Mouse (Mus musculus) ovary, postnatal 10 days (tissue): ENCODE results near the gene Gm20458.
A peak's percentile ranks its signal among the peaks of the same experiment; 100 is the strongest.

ENCODE experiments used
- DNase-seq: peaks from one replicate; pipeline ENCODE4 v3.0.0; 2022; ENCODE audit warnings: low spot score

Gm20458 gene

GRCm38 (mm10) chr2:164460745-164461551 is at the start of gene Gm20458:
Gm20458 (plus strand) TSS chr2:164460967.
- peak; percentile 78 for DNase-seq

GRCm38 (mm10) chr2:164414167-164414566 is 46.6 kb upstream of the Gm20458 start:
- no peak for DNase-seq

GRCm38 (mm10) chr2:164414581-164414980 is 46.2 kb upstream of the Gm20458 start:
- no peak for DNase-seq

- DNase-seq: no peak
Observed at GRCm38 (mm10) chr2:164417198-164417597, 43.6 kb upstream of the Gm20458 start.

GRCm38 (mm10) chr2:164418308-164418875 is 42.4 kb upstream of the Gm20458 start:
- no peak for DNase-seq

GRCm38 (mm10) chr2:164419489-164419888 is 41.3 kb upstream of the Gm20458 start:
- DNase-seq: no peak

- DNase-seq: no peak
Observed at GRCm38 (mm10) chr2:164421306-164421705, 39.5 kb upstream of the Gm20458 start.

- DNase-seq: no peak
Observed at GRCm38 (mm10) chr2:164421979-164422378, 38.8 kb upstream of the Gm20458 start.

- DNase-seq: no peak
Observed at GRCm38 (mm10) chr2:164422675-164423393, 37.9 kb upstream of the Gm20458 start.

- DNase-seq: no peak
Observed at GRCm38 (mm10) chr2:164423464-164423863, 37.3 kb upstream of the Gm20458 start.

GRCm38 (mm10) chr2:164424406-164424805 is 36.4 kb upstream of the Gm20458 start:
- DNase-seq: no peak

GRCm38 (mm10) chr2:164425401-164425800 is 35.4 kb upstream of the Gm20458 start:
- no peak for DNase-seq

GRCm38 (mm10) chr2:164426121-164426520 is 34.6 kb upstream of the Gm20458 start:
- no peak for DNase-seq

GRCm38 (mm10) chr2:164426952-164427351 is 33.8 kb upstream of the Gm20458 start:
- no peak for DNase-seq

GRCm38 (mm10) chr2:164428451-164428850 is 32.3 kb upstream of the Gm20458 start:
- no peak for DNase-seq

GRCm38 (mm10) chr2:164429881-164430615 is 30.7 kb upstream of the Gm20458 start:
- DNase-seq: no peak

GRCm38 (mm10) chr2:164430697-164431096 is 30.1 kb upstream of the Gm20458 start:
- no peak for DNase-seq

- no peak for DNase-seq
Observed at GRCm38 (mm10) chr2:164431676-164432465, 28.9 kb upstream of the Gm20458 start.

- DNase-seq: no peak
Observed at GRCm38 (mm10) chr2:164432541-164433191, 28.1 kb upstream of the Gm20458 start.

- no peak for DNase-seq
Observed at GRCm38 (mm10) chr2:164433278-164433895, 27.4 kb upstream of the Gm20458 start.
